Mouse (Mus musculus) CH12.LX (cell line): ENCODE data around the gene Ppm1m. TPM values are rescaled to one million over a fixed set of nuclear protein-coding genes. Genes with fewer than 3 reads are reported as not detected.

Source experiments
- DNase-seq: peaks from one replicate; pipeline ENCODE4 v3.0.0-alpha.2; 2013; ENCODE audit errors: extremely low read depth
- H3K27ac ChIP-seq: 2 replicates; pipeline ENCODE4 v1.5.1; 2012; ENCODE audit warnings: low read depth, mild to moderate bottlenecking, control low read depth, moderate library complexity; ENCODE audit not compliant: insufficient read depth
- H3K27me3 ChIP-seq: replicated peaks from 2 replicates; pipeline ENCODE3; 2012; ENCODE audit warnings: inconsistent platforms
- H3K36me3 ChIP-seq, 2 experiments: replicated peaks in 1 of 2; 2 replicates each; pipeline versions ENCODE3 to v1.6.1; 2012; ENCODE audit warnings: inconsistent platforms in 1 of 2, low read length in 1 of 2, mild to moderate bottlenecking in 1 of 2, mixed read lengths in 1 of 2, moderate library complexity in 1 of 2; ENCODE audit not compliant: control insufficient read depth in 1 of 2, insufficient read depth in 1 of 2
- H3K4me1 ChIP-seq, 2 experiments: 2 replicates each; pipeline ENCODE4 v1.6.1; 2012; ENCODE audit warnings: inconsistent platforms in 1 of 2, moderate library complexity in 1 of 2; ENCODE audit not compliant: insufficient read depth in 2 of 2, control insufficient read depth in 1 of 2
- H3K4me2 ChIP-seq: 2 replicates; pipeline ENCODE4 v1.6.1; 2012; ENCODE audit warnings: low read depth, mild to moderate bottlenecking, control low read depth; ENCODE audit not compliant: poor library complexity, insufficient read depth, severe bottlenecking
- H3K4me3 ChIP-seq, 3 experiments: fragments of 150-350 bp in 1 of 3; sonication (generic) in 1 of 3; replicated peaks in 1 of 3; 2 replicates each; pipeline versions ENCODE3 to v1.5.1; 2011 to 2012; ENCODE audit warnings: low read depth in 2 of 3, low read length in 2 of 3, mild to moderate bottlenecking in 2 of 3, moderate library complexity in 2 of 3, control low read depth in 1 of 3, improper control_type of control experiment in 1 of 3, inconsistent platforms in 1 of 3, mixed read lengths in 1 of 3; ENCODE audit not compliant: poor library complexity in 1 of 3
- H3K79me2 ChIP-seq: replicated peaks from 2 replicates; pipeline ENCODE4 v1.6.1; 2012; ENCODE audit warnings: mild to moderate bottlenecking, moderate library complexity; ENCODE audit not compliant: control insufficient read depth, poor library complexity, insufficient read depth, severe bottlenecking; ENCODE audit errors: extremely low read depth
- H3K9ac ChIP-seq: 2 replicates; pipeline ENCODE4 v1.6.1; 2012; ENCODE audit warnings: low read depth, mild to moderate bottlenecking, control low read depth, moderate library complexity; ENCODE audit not compliant: insufficient read depth
- H3K9me3 ChIP-seq: replicated peaks from 2 replicates; pipeline ENCODE3; 2012; ENCODE audit warnings: low read length, inconsistent platforms, mixed read lengths
- CHD1 ChIP-seq: IDR thresholded peaks from 2 replicates; pipeline ENCODE4 v1.6.1; 2012; ENCODE audit warnings: low read depth, low read length, improper control_type of control experiment, inconsistent platforms
- EP300 ChIP-seq: IDR thresholded peaks from 2 replicates; pipeline ENCODE4 v1.6.1; 2011; ENCODE audit warnings: low read length, improper control_type of control experiment
- JUND ChIP-seq: conservative IDR thresholded peaks from 2 replicates; pipeline ENCODE4 v1.6.1; 2011; ENCODE audit warnings: low read depth, low read length, improper control_type of control experiment
- KAT2A ChIP-seq: IDR thresholded peaks from 2 replicates; pipeline ENCODE4 v1.6.1; 2012; ENCODE audit warnings: low read length, improper control_type of control experiment, inconsistent platforms; ENCODE audit not compliant: insufficient replicate concordance
- POLR2A ChIP-seq: IDR thresholded peaks from 2 replicates; pipeline ENCODE4 v1.6.1; 2011; ENCODE audit warnings: low read depth, mild to moderate bottlenecking, improper control_type of control experiment, low read length
- POLR2AphosphoS2 ChIP-seq: IDR thresholded peaks from 2 replicates; pipeline ENCODE4 v1.6.1; 2011; ENCODE audit warnings: low read depth, low read length, improper control_type of control experiment
- RCOR1 ChIP-seq: conservative IDR thresholded peaks from 2 replicates; pipeline ENCODE4 v1.6.1; 2012; ENCODE audit warnings: low read depth, mild to moderate bottlenecking, inconsistent platforms, low read length, improper control_type of control experiment
- ZMIZ1 ChIP-seq: IDR thresholded peaks from 2 replicates; pipeline ENCODE4 v1.6.1; 2012; ENCODE audit warnings: low read depth, mild to moderate bottlenecking, inconsistent platforms, low read length, improper control_type of control experiment
- dilution Hi-C: fragments of 300-500 bp; cut with MboI; formaldehyde crosslinking; loops from 2 replicates; pipeline ENCODE4 v1.14.3; 2020; ENCODE audit warnings: low sequenced_read_pairs; ENCODE audit not compliant: extremely low pct_unique_long_range_greater_than_20kb, extremely low pct_ligation_motif_present
- in situ Hi-C: fragments of 300-500 bp; cut with MboI; formaldehyde crosslinking; loops from 3 replicates; pipeline ENCODE4 v1.14.3; 2019; ENCODE audit warnings: low sequenced_read_pairs, low pct_ligation_motif_present, low pct_unique_long_range_greater_than_20kb, mixed read lengths
- polyA plus RNA-seq: library from polyadenylated mRNA; unstranded; fragments of >175 nt; gene quantifications from 2 replicates; pipeline ENCODE4 v1.2.1, GENCODE M21; 2012; ENCODE audit warnings: low read depth; ENCODE audit not compliant: insufficient read length
- total RNA-seq, 2 experiments: library from RNA; depleted of rRNA; stranded (reverse); fragments of 300-350 nt in 1 of 2; fragments of >200 nt in 1 of 2; gene quantifications; 2 replicates each; pipeline ENCODE4 v1.2.3; 2012 to 2014

Gene Ppm1m
- total and polyA plus RNA-seq, 3 experiments: 54.7 to 111 (median 86.0) TPM

GRCm38 (mm10) chr9:106145582-106145981, 54.0 kb downstream of the Ppm1m start:
- Histone ChIP-seq H3K9ac (no peak overlapping the region), H3K36me3 (no peaks in the 10 kb centered on the region), H3K27me3 (peaks cover 72% of the 10 kb centered on the region), H3K79me2 (no peaks in the 10 kb centered on the region), H3K27ac (no peak overlapping the region), H3K4me1 (no peaks in the 10 kb centered on the region; a peak in 1 of 4 replicates), H3K9me3 (no peaks in the 10 kb centered on the region), H3K4me2 (no peak overlapping the region), H3K4me3 (no peak overlapping the region)
- TF ChIP-seq RCOR1: no peak
- no peak for TF ChIP-seq POLR2A
- no peak for TF ChIP-seq ZMIZ1
- no peak for TF ChIP-seq POLR2AphosphoS2
- TF ChIP-seq CHD1: no peak
- no peak for TF ChIP-seq KAT2A
- TF ChIP-seq EP300: no peak
- no peak for TF ChIP-seq JUND
- in situ Hi-C loops (no loop called here), dilution Hi-C loops (no loop called here)
- no peak for DNase-seq

Other genes with a start within 250 kb of the Ppm1m start
- gene Col6a5, start 239.1 kb downstream of the Ppm1m start, total RNA-seq (2012; rRNA removed): under 0.01 TPM in 1 of 2 replicates, not detected in the other
- not detected in 2 replicates for gene Col6a5, start 239.1 kb downstream of the Ppm1m start, total RNA-seq (2014; rRNA removed)
- not detected in 2 replicates for gene Col6a5, start 239.1 kb downstream of the Ppm1m start, polyA plus RNA-seq
- gene Col6a4, start 103.0 kb downstream of the Ppm1m start, total RNA-seq (2012; rRNA removed): 0.29 and 0.47 TPM in 2 replicates
- 0.08 and 0.16 TPM in 2 replicates for gene Col6a4, start 103.0 kb downstream of the Ppm1m start, total RNA-seq (2014; rRNA removed)
- gene Col6a4, start 103.0 kb downstream of the Ppm1m start, polyA plus RNA-seq: 0.48 and 0.74 TPM in 2 replicates
- 3.0 and 3.4 TPM in 2 replicates for gene Glyctk, start 41.6 kb downstream of the Ppm1m start, total RNA-seq (2012; rRNA removed)
- gene Glyctk, start 41.6 kb downstream of the Ppm1m start, total RNA-seq (2014; rRNA removed): 2.1 and 3.0 TPM in 2 replicates
- 2.8 and 3.1 TPM in 2 replicates for gene Glyctk, start 41.6 kb downstream of the Ppm1m start, polyA plus RNA-seq
- gene Wdr82, start 28.8 kb downstream of the Ppm1m start, total RNA-seq (2012; rRNA removed): 70.4 and 90.7 TPM in 2 replicates
- 117 and 131 TPM in 2 replicates for gene Wdr82, start 28.8 kb downstream of the Ppm1m start, total RNA-seq (2014; rRNA removed)
- gene Wdr82, start 28.8 kb downstream of the Ppm1m start, polyA plus RNA-seq: 93.6 and 100 TPM in 2 replicates
- gene Twf2, start 3.4 kb upstream of the Ppm1m start, total RNA-seq (2012; rRNA removed): 120 and 156 TPM in 2 replicates
- 177 and 186 TPM in 2 replicates for gene Twf2, start 3.4 kb upstream of the Ppm1m start, total RNA-seq (2014; rRNA removed)
- gene Twf2, start 3.4 kb upstream of the Ppm1m start, polyA plus RNA-seq: 129 and 131 TPM in 2 replicates
- 1.4 and 1.5 TPM in 2 replicates for gene Tlr9, start 22.9 kb upstream of the Ppm1m start, total RNA-seq (2012; rRNA removed)
- gene Tlr9, start 22.9 kb upstream of the Ppm1m start, total RNA-seq (2014; rRNA removed): 0.54 and 1.0 TPM in 2 replicates
- gene Tlr9, start 22.9 kb upstream of the Ppm1m start, polyA plus RNA-seq: 9.9 and 12.5 TPM in 2 replicates
- gene Alas1, start 48.9 kb upstream of the Ppm1m start, total RNA-seq (2012; rRNA removed): 65.1 and 71.9 TPM in 2 replicates
- 93.1 and 105 TPM in 2 replicates for gene Alas1, start 48.9 kb upstream of the Ppm1m start, total RNA-seq (2014; rRNA removed)
- gene Alas1, start 48.9 kb upstream of the Ppm1m start, polyA plus RNA-seq: 68.2 and 69.6 TPM in 2 replicates
- gene Poc1a, start 81.3 kb upstream of the Ppm1m start, total RNA-seq (2012; rRNA removed): 42.7 and 46.7 TPM in 2 replicates
- 24.2 and 24.5 TPM in 2 replicates for gene Poc1a, start 81.3 kb upstream of the Ppm1m start, total RNA-seq (2014; rRNA removed)
- 31.9 and 39.8 TPM in 2 replicates for gene Poc1a, start 81.3 kb upstream of the Ppm1m start, polyA plus RNA-seq
- 8.0 and 10.0 TPM in 2 replicates for gene Dusp7, start 168.9 kb upstream of the Ppm1m start, total RNA-seq (2012; rRNA removed)
- 4.9 and 6.2 TPM in 2 replicates for gene Dusp7, start 168.9 kb upstream of the Ppm1m start, total RNA-seq (2014; rRNA removed)
- gene Dusp7, start 168.9 kb upstream of the Ppm1m start, polyA plus RNA-seq: 8.2 and 11.4 TPM in 2 replicates
- 1,844 and 1,867 TPM in 2 replicates for gene Rpl29, start 229.7 kb upstream of the Ppm1m start, total RNA-seq (2012; rRNA removed)
- gene Rpl29, start 229.7 kb upstream of the Ppm1m start, total RNA-seq (2014; rRNA removed): 1,058 and 1,082 TPM in 2 replicates
- gene Rpl29, start 229.7 kb upstream of the Ppm1m start, polyA plus RNA-seq: 1,042 and 1,257 TPM in 2 replicates
- 76.9 and 77.6 TPM in 2 replicates for gene Acy1, start 238.6 kb upstream of the Ppm1m start, total RNA-seq (2012; rRNA removed)
- gene Acy1, start 238.6 kb upstream of the Ppm1m start, total RNA-seq (2014; rRNA removed): 51.9 and 55.6 TPM in 2 replicates
- 103 and 106 TPM in 2 replicates for gene Acy1, start 238.6 kb upstream of the Ppm1m start, polyA plus RNA-seq
- 3.9 and 5.3 TPM in 2 replicates for gene Abhd14b, start 247.7 kb upstream of the Ppm1m start, total RNA-seq (2012; rRNA removed)
- 2.9 and 3.6 TPM in 2 replicates for gene Abhd14b, start 247.7 kb upstream of the Ppm1m start, total RNA-seq (2014; rRNA removed)
- 4.4 and 5.4 TPM in 2 replicates for gene Abhd14b, start 247.7 kb upstream of the Ppm1m start, polyA plus RNA-seq
- 20.4 and 20.6 TPM in 2 replicates for gene Abhd14a, start 247.9 kb upstream of the Ppm1m start, total RNA-seq (2012; rRNA removed)
- 15.6 and 18.2 TPM in 2 replicates for gene Abhd14a, start 247.9 kb upstream of the Ppm1m start, total RNA-seq (2014; rRNA removed)
- 23.3 and 26.6 TPM in 2 replicates for gene Abhd14a, start 247.9 kb upstream of the Ppm1m start, polyA plus RNA-seq